Mouse (Mus musculus) brain, adult 2 months (tissue): ENCODE measurements around the gene Il27ra.
"Not testable (repeated sequence)": the region's sequence is repeated elsewhere in the genome, so short reads cannot be mapped to it uniquely, and the experiment has no call there.

Experiments
- DNase-seq: peaks from one replicate; pipeline ENCODE4 v3.0.0; 2011; ENCODE audit warnings: low read depth, low spot score

The Il27ra gene

GRCm38 (mm10) chr8:84021096-84021495 lies 21.3 kb downstream of the Il27ra start, which contains the start of gene Palm3:
Gene Palm3, plus strand, starts transcription at chr8:84021471.
- DNase-seq = no peak

DNA sequence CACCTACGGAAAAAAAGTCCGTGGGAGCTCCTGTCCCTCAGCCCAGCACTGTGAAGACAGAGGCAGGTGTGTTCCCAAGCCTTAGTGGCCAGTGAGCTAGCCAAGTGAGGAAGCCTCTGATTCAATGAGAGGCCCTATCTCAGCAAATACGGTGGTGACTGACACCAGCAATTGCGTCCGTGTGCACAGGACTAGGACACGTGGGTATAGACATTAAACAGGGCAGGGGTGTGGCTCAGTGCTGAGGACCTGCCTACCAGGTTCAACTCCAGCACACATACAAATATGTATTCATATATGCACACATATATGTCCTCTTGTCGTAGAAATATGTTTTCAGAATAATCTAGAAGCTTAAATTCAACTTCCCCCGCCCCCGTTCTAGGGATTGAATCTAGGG lies 22.7 kb downstream of the Il27ra start:
- no peak for DNase-seq

GRCm38 (mm10) chr8:84015833-84016232 lies 26.6 kb downstream of the Il27ra start:
- DNase-seq = no peak

DNA sequence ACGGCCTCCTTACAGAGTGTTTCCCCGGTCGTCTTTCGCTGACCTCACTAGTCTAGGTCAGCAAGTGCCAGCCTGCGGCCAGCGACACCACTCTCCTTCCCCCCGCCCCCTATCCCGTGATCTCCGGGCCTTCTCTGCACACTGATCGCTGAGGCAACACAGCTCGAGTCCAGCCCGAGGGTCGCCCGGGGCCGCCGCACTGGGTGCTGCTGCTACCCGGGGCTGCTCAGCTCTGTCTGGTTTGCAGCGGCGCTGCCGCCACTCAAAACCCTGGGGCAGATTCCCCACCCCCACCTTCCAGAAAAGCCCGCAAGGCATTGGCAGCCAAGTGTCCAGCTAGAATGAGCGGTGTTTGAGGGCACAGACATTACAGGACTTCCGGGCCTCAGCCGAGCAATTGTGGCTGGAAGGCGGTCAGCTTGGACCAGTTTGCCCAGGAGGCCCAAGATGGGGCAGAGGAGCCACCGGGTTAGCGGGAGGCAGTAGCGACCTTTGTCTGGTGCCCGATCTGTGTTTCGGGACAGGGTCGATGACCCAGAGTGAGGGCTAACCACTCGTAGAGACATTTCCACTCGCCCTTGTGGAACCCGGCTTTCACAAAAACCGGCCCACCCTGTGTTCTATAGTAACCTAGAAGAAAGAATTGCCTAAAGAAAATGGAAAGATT lies 29.8 kb downstream of the Il27ra start:
- no peak for DNase-seq

DNA sequence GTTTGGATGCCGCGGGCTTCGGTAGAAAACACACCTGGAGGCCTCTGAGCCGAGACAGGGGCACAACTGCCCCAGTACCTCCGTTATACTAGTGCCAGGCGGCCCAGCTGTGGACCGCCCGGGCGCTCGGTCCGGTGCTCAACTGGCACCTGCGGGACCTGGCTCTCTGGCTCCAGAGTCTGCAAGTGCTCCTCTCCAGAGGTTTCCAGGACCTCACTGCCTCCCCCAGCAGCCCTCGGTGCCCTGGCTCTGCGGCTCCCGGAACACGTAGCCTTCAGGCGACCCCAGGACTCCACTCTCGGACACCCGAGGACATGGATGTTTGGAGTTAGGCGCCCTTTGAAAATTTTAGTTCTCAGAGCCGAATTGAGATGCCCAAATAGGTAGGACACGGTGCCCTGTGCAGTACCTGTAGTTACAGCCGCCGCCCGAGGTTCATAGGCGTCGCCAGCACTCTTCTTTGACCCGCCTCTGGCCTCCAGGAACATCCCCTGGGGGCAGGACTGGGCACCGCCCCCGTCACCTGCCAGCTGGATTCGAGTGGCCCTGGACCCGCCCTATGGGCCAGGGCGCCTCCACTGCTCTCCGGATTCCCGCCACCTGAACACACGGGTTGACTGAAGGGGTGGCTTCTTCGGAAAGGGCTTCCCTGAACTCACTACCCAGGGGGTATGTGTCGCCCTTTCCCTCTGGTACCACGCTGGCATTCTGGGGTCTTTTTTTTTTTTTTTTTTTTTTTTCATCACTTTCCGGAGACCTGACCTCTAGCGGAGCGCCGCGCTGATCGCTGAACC lies 30.5 kb downstream of the Il27ra start, which contains the start of gene 2210011C24Rik:
TSS of gene 2210011C24Rik (minus strand) at position 467 of the 794 bp plus-strand sequence.
- no peak for DNase-seq

GRCm38 (mm10) chr8:84010625-84011611 lies 31.5 kb downstream of the Il27ra start:
- DNase-seq = peak; percentile 76

- DNase-seq = peak; percentile 87
These were observed 32.5 kb downstream of the Il27ra start for GRCm38 (mm10) chr8:84009876-84010275.

GRCm38 (mm10) chr8:84008362-84008761 lies 34.0 kb downstream of the Il27ra start:
- no peak for DNase-seq

GRCm38 (mm10) chr8:84005502-84005901 lies 36.9 kb downstream of the Il27ra start:
- DNase-seq = not testable (repeated sequence)

DNA sequence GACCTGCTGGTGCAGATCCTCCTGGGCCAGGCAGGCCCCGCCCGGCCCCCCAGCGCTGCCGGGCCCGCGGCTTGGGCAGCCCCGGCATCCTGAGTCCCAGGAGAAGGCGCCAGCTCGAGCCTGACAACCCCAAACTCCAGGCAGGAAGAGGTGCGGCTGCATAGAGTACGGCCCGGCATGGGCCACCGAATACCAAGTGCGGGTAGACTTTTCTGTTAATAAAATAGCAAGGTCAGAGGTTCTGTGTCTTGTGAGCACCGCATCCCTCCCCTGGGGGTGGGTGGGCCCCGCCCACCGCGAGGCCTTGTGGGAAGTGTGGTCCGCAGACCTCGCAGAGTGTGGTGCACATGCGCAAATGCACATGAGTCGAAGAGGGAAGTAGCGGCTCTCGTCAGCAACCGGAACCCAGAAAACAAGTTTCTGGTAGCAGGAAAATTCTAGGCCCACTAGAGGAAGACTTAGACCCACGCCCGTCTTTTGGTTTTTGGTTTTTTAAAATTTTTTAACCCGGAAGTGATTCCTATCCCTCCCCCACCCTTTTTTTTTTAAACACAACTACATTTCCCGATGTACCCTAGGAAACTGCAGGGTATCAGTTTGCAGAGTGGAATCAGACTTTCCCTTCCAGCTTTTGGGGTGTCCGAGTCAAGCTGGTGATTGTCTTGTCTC lies 37.7 kb downstream of the Il27ra start:
- peak; percentile 98 for DNase-seq

GRCm38 (mm10) chr8:84003612-84004246 lies 38.7 kb downstream of the Il27ra start:
- DNase-seq = no peak

- no peak for DNase-seq
These were observed 39.3 kb downstream of the Il27ra start for GRCm38 (mm10) chr8:84002957-84003611.

- no peak for DNase-seq
These were observed 40.9 kb downstream of the Il27ra start, which contains the start of gene 1700067K01Rik for GRCm38 (mm10) chr8:84001281-84002000. Gene 1700067K01Rik, plus strand, starts transcription at chr8:84001502.

DNA sequence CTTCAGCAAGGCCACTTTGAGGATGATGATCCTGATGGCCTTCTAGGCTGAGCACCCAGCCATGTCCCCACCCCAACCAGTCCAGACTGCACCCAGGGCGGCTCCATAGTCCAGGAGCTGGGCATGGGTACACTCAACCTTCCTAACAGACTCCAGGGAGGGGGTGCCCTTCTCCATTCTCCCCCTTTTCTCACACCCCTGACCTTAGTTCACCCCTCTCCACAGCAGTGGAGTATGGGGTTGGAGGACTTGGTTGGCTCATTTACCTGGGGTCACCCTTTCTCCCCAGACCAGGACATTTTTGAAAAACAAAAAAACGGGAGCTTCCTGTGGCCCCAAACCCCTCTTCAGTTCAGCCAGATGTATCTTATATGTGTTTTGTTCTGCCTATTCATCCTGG lies 42.6 kb downstream of the Il27ra start:
- no peak for DNase-seq

- no peak for DNase-seq
These were observed 43.2 kb downstream of the Il27ra start for GRCm38 (mm10) chr8:83999057-83999705.

GRCm38 (mm10) chr8:83998231-83999056 lies 43.9 kb downstream of the Il27ra start:
- peak; percentile 67 for DNase-seq

GRCm38 (mm10) chr8:83997511-83998141 lies 44.8 kb downstream of the Il27ra start, which contains the start of gene Samd1:
Gene Samd1, plus strand, starts transcription at chr8:83997672.
- peak; percentile 73 for DNase-seq
